8 mouse cellular contexts compared by ENCODE assay signal in genomic region chr10:36506727-36507555, GRCm38 (mm10). TPM values are rescaled to one million over a fixed set of nuclear protein-coding genes. Genes with fewer than 3 reads are reported as not detected.
DNase-seq lines count a peak whose midpoint lies in the region; ATAC-seq lines count a peak whose summit lies in the region.

TSS of gene Hs3st5 (plus strand) at chr10:36506814.

- H3K36me3 ChIP-seq in hindbrain, embryonic 15.5 days = no peaks in the 10 kb centered on the region
- no peaks in the 10 kb centered on the region for H3K36me3 ChIP-seq in midbrain, embryonic 14.5 days (ENCODE audit: control insufficient read depth, insufficient read depth, low read length)
- no peaks in the 10 kb centered on the region for H3K36me3 ChIP-seq in stomach, embryonic 16.5 days (ENCODE audit: control insufficient read depth, insufficient read depth, low read length)

- no peaks in the 10 kb centered on the region for H3K9me3 ChIP-seq in hindbrain, embryonic 15.5 days
- H3K9me3 ChIP-seq in midbrain, embryonic 14.5 days (ENCODE audit: control insufficient read depth, low read length) = no peaks in the 10 kb centered on the region
- H3K9me3 ChIP-seq in stomach, embryonic 16.5 days (replicated peaks; ENCODE audit: control insufficient read depth, low read length) = no peaks in the 10 kb centered on the region

- peak within 1 kb of the TSS; percentile 90 for H3K27ac ChIP-seq in hindbrain, embryonic 15.5 days (replicated peaks)
- H3K27ac ChIP-seq in midbrain, embryonic 14.5 days (replicated peaks; ENCODE audit: low read depth, low read length) = peak within 1 kb of the TSS; percentile 82
- H3K27ac ChIP-seq in stomach, embryonic 16.5 days (ENCODE audit: low read length) = no peak within 1 kb of the TSS

- intact Hi-C loops in left cerebral cortex, postnatal 4 days (cut with DNase I) = no loop called here

- H3K4me1 ChIP-seq in hindbrain, embryonic 15.5 days (replicated peaks) = peaks cover 16% of the 10 kb centered on the region; the same call in 1 of the 2 replicates
- no peaks in the 10 kb centered on the region for H3K4me1 ChIP-seq in midbrain, embryonic 14.5 days (ENCODE audit: control insufficient read depth, insufficient read depth, low read length)
- peaks cover 9% of the 10 kb centered on the region; the same call in 1 of the 2 replicates for H3K4me1 ChIP-seq in stomach, embryonic 16.5 days (ENCODE audit: control insufficient read depth, insufficient read depth, low read length)

- H3K27me3 ChIP-seq in hindbrain, embryonic 15.5 days = no peaks in the 10 kb centered on the region
- no peaks in the 10 kb centered on the region for H3K27me3 ChIP-seq in midbrain, embryonic 14.5 days (ENCODE audit: control insufficient read depth, insufficient read depth, low read length)
- peaks cover 24% of the 10 kb centered on the region for H3K27me3 ChIP-seq in stomach, embryonic 16.5 days (ENCODE audit: control insufficient read depth, insufficient read depth, low read length)

- peak within 1 kb of the TSS; percentile 95 for H3K4me2 ChIP-seq in hindbrain, embryonic 15.5 days
- peak within 1 kb of the TSS; percentile 91 for H3K4me2 ChIP-seq in midbrain, embryonic 14.5 days (ENCODE audit: low read length)
- H3K4me2 ChIP-seq in stomach, embryonic 16.5 days (ENCODE audit: low read depth, low read length) = peak within 1 kb of the TSS; percentile 98

- peak; percentile 68 for DNase-seq in adrenal gland, postnatal 10 days
- peak; percentile 62 for DNase-seq in cerebellum, adult 9-10 months
- peak; percentile 87 for DNase-seq in left cerebral cortex, postnatal 4 days
- peak; percentile 87 for DNase-seq in midbrain, embryonic 14.5 days
- no peak for DNase-seq in spleen, postnatal 14 days (ENCODE audit: low spot score in 2 of 2)

- peak within 1 kb of the TSS; percentile 81 for H3K9ac ChIP-seq in hindbrain, embryonic 15.5 days
- peak within 1 kb of the TSS; percentile 77 for H3K9ac ChIP-seq in midbrain, embryonic 14.5 days (replicated peaks; ENCODE audit: low read length)
- H3K9ac ChIP-seq in stomach, embryonic 16.5 days (ENCODE audit: low read length) = peak within 1 kb of the TSS; percentile 67

- under 1% methylated on average over 70 of the region's 71 CpGs for WGBS in hindbrain, embryonic 15.5 days
- WGBS in midbrain, embryonic 14.5 days = under 1% methylated on average over 70 of the region's 71 CpGs
- under 1% methylated on average over 71 of the region's 71 CpGs for WGBS in stomach, embryonic 16.5 days

- peak within 1 kb of the TSS; percentile 74 for H3K4me3 ChIP-seq in hindbrain, embryonic 15.5 days
- peak within 1 kb of the TSS; percentile 78 for H3K4me3 ChIP-seq in midbrain, embryonic 14.5 days (replicated peaks; ENCODE audit: low read depth, low read length)
- H3K4me3 ChIP-seq in stomach, embryonic 16.5 days (replicated peaks; ENCODE audit: low read length) = peak within 1 kb of the TSS; percentile 65

- ATAC-seq in frontal cortex, adult (ENCODE audit: low TSS enrichment) = peak; percentile 92
- ATAC-seq in hindbrain, embryonic 15.5 days (ENCODE audit: low FRiP score, low read depth) = peak; percentile 91
- peak; percentile 86 for ATAC-seq in midbrain, embryonic 14.5 days (ENCODE audit: low FRiP score, low TSS enrichment)
- peak; percentile 87 for ATAC-seq in stomach, embryonic 16.5 days (ENCODE audit: insufficient read depth, low FRiP score)

RNA-seq across cellular contexts. Expression of gene Hs3st5, which starts in this region (rescaled TPM):
- 1 to 10 TPM; 1.4 to 2.5 TPM for total RNA-seq in adrenal gland, postnatal 10 days (2021)
- 31.7 and 34.9 TPM in 2 replicates for polyA plus RNA-seq in hindbrain, embryonic 15.5 days (2015; fragmentation: Nextera tagmentation; extraction: Ambion mirVana)
- 10 to 100 TPM; 19.4 to 20.2 TPM for total RNA-seq in left cerebral cortex, postnatal 4 days (2021)
- 22.4 and 23.0 TPM in 2 replicates for polyA plus RNA-seq in midbrain, embryonic 14.5 days (2014; fragmentation: Nextera tagmentation; extraction: Ambion mirVana)
- 1.4 and 2.1 TPM in 2 replicates for polyA plus RNA-seq in stomach, embryonic 16.5 days (2015; fragmentation: Nextera tagmentation; extraction: Ambion mirVana)

Comparison
In these comparisons a context has a peak if more than half of its experiments do, and no peak if none do; other contexts are left out.
1. RNA of gene Hs3st5 (total RNA-seq): 19.4 to 20.2 TPM in left cerebral cortex, postnatal 4 days; 1.4 to 2.5 TPM in adrenal gland, postnatal 10 days; every median in the first group is over 4 times any median in the second.
2. DNase-seq: peak in adrenal gland, postnatal 10 days (single experiment), cerebellum, adult 9-10 months (single experiment), left cerebral cortex, postnatal 4 days (single experiment) and midbrain, embryonic 14.5 days (single experiment); none in spleen, postnatal 14 days (0 of 2).
3. Peak in every context shown above with its lines, with median percentiles within 50 percentile points of each other: ATAC-seq, H3K4me2 ChIP-seq, H3K4me3 ChIP-seq and H3K9ac ChIP-seq.